Mouse (Mus musculus): ENCODE measurements at regions not wholly inside any gene's neighbourhood (a gene's known extent, or its start where the extent isn't known, plus 50 kb on each side); places are given as distances from the start of the nearest gene placed in this dataset.

GRCm38 (mm10) chr1:177568056-177568816, 126.1 kb downstream of the Zbtb18 start:
- Histone ChIP-seq H3K4me1 (ENCODE audit: insufficient read depth) (no peaks in the 10 kb centered on the region), H3K36me3 (ENCODE audit: insufficient read depth) (no peaks in the 10 kb centered on the region), H3K27ac (ENCODE audit: low read depth, low read length) (no peak overlapping the region), H3K9ac (no peak overlapping the region), H3K4me2 (ENCODE audit: low read depth) (no peak overlapping the region), H3K4me3 (ENCODE audit: low read depth, low read length) (no peak overlapping the region), H3K9me3 (ENCODE audit: low read length) (no peaks in the 10 kb centered on the region), H3K27me3 (ENCODE audit: insufficient read depth, low read length) (no peaks in the 10 kb centered on the region)
- DNase-seq, result no peak
- ATAC-seq, result no peak
- WGBS, result 81% methylated on average over 9 of the region's 9 CpGs
- TF ChIP-seq CTCF (IDR thresholded peaks at IDR 0.05; ENCODE audit: low read depth), result no peak

GRCm38 (mm10) chr1:177569572-177569971, 127.4 kb downstream of the Zbtb18 start:
- DNase-seq (no peak), ATAC-seq (no peak)
- no peaks in the 10 kb centered on the region for H3K27me3 ChIP-seq (ENCODE audit: insufficient read depth, low read length)
- H3K4me2 ChIP-seq (ENCODE audit: low read depth), result no peak overlapping the region
- TF ChIP-seq CTCF (IDR thresholded peaks at IDR 0.05; ENCODE audit: low read depth), result no peak
- no peaks in the 10 kb centered on the region for H3K9me3 ChIP-seq (ENCODE audit: low read length)
- 85% methylated on average over 6 of the region's 6 CpGs for WGBS
- H3K9ac ChIP-seq, result no peak overlapping the region
- no peak overlapping the region for H3K27ac ChIP-seq (ENCODE audit: low read depth, low read length)
- H3K4me1 ChIP-seq (ENCODE audit: insufficient read depth), result no peaks in the 10 kb centered on the region
- no peak overlapping the region for H3K4me3 ChIP-seq (ENCODE audit: low read depth, low read length)
- H3K36me3 ChIP-seq (ENCODE audit: insufficient read depth), result no peaks in the 10 kb centered on the region

- H3K9ac ChIP-seq, result no peak overlapping the region
Measured at GRCm38 (mm10) chr1:177573017-177573725, 131.0 kb downstream of the Zbtb18 start.

GRCm38 (mm10) chr1:177573781-177574180, 131.6 kb downstream of the Zbtb18 start:
- Histone ChIP-seq H3K9ac (no peak overlapping the region), H3K27ac (ENCODE audit: low read depth, low read length) (peak overlapping the region; percentile 62; the same call in 1 of the 2 replicates), H3K27me3 (ENCODE audit: insufficient read depth, low read length) (no peaks in the 10 kb centered on the region), H3K4me1 (ENCODE audit: insufficient read depth) (no peaks in the 10 kb centered on the region), H3K36me3 (ENCODE audit: insufficient read depth) (no peaks in the 10 kb centered on the region), H3K4me2 (ENCODE audit: low read depth) (no peak overlapping the region), H3K9me3 (ENCODE audit: low read length) (no peaks in the 10 kb centered on the region), H3K4me3 (ENCODE audit: low read depth, low read length) (no peak overlapping the region)
- peak; percentile 14; the same call in 1 of the 2 replicates for ATAC-seq
- no peak for DNase-seq
- 67% methylated on average over 4 of the region's 4 CpGs for WGBS
- TF ChIP-seq CTCF (IDR thresholded peaks at IDR 0.05; ENCODE audit: low read depth), result no peak

More at GRCm38 (mm10) chr1:177573017-177573725, 131.0 kb downstream of the Zbtb18 start:
- Histone ChIP-seq H3K4me3 (ENCODE audit: low read depth, low read length) (no peak overlapping the region), H3K36me3 (ENCODE audit: insufficient read depth) (no peaks in the 10 kb centered on the region), H3K4me1 (ENCODE audit: insufficient read depth) (no peaks in the 10 kb centered on the region), H3K4me2 (ENCODE audit: low read depth) (0 out of 2 replicates have a peak overlapping the region, but pooled peaks have one; percentile 8), H3K27me3 (ENCODE audit: insufficient read depth, low read length) (no peaks in the 10 kb centered on the region), H3K9me3 (ENCODE audit: low read length) (no peaks in the 10 kb centered on the region), H3K27ac (ENCODE audit: low read depth, low read length) (peak overlapping the region; percentile 82)
- ATAC-seq (peak; percentile 97), DNase-seq (peak; percentile 92)
- no peak for TF ChIP-seq CTCF (IDR thresholded peaks at IDR 0.05; ENCODE audit: low read depth)
- WGBS, result 56% methylated on average over 17 of the region's 17 CpGs

GRCm38 (mm10) chr1:177574312-177574711, 132.2 kb downstream of the Zbtb18 start:
- Histone ChIP-seq H3K9ac (no peak overlapping the region), H3K4me2 (ENCODE audit: low read depth) (no peak overlapping the region), H3K9me3 (ENCODE audit: low read length) (no peaks in the 10 kb centered on the region), H3K27ac (ENCODE audit: low read depth, low read length) (peak overlapping the region; percentile 62; the same call in 1 of the 2 replicates), H3K4me3 (ENCODE audit: low read depth, low read length) (no peak overlapping the region), H3K4me1 (ENCODE audit: insufficient read depth) (no peaks in the 10 kb centered on the region), H3K27me3 (ENCODE audit: insufficient read depth, low read length) (no peaks in the 10 kb centered on the region), H3K36me3 (ENCODE audit: insufficient read depth) (no peaks in the 10 kb centered on the region)
- 68% methylated on average over 7 of the region's 7 CpGs for WGBS
- no peak for TF ChIP-seq CTCF (IDR thresholded peaks at IDR 0.05; ENCODE audit: low read depth)
- ATAC-seq, result no peak
- DNase-seq, result no peak

- Histone ChIP-seq H3K36me3 (ENCODE audit: insufficient read depth) (no peaks in the 10 kb centered on the region), H3K9ac (no peak overlapping the region), H3K4me1 (ENCODE audit: insufficient read depth) (no peaks in the 10 kb centered on the region), H3K9me3 (ENCODE audit: low read length) (no peaks in the 10 kb centered on the region), H3K27me3 (ENCODE audit: insufficient read depth, low read length) (no peaks in the 10 kb centered on the region), H3K27ac (ENCODE audit: low read depth, low read length) (no peak overlapping the region), H3K4me3 (ENCODE audit: low read depth, low read length) (no peak overlapping the region), H3K4me2 (ENCODE audit: low read depth) (no peak overlapping the region)
- no peak for TF ChIP-seq CTCF (IDR thresholded peaks at IDR 0.05; ENCODE audit: low read depth)
- WGBS, result 80% methylated on average over 5 of the region's 5 CpGs
- no peak for DNase-seq
- ATAC-seq, result no peak
Measured at GRCm38 (mm10) chr1:177584302-177584886, 142.2 kb downstream of the Zbtb18 start.

- WGBS, result 84% methylated on average over 2 of the region's 2 CpGs
- H3K27ac ChIP-seq (ENCODE audit: low read depth, low read length), result no peak overlapping the region
- H3K36me3 ChIP-seq (ENCODE audit: insufficient read depth), result no peaks in the 10 kb centered on the region
- TF ChIP-seq CTCF (IDR thresholded peaks at IDR 0.05; ENCODE audit: low read depth), result no peak
- H3K4me3 ChIP-seq (ENCODE audit: low read depth, low read length), result no peak overlapping the region
- ATAC-seq, result no peak
- H3K9me3 ChIP-seq (ENCODE audit: low read length), result no peaks in the 10 kb centered on the region
- H3K4me2 ChIP-seq (ENCODE audit: low read depth), result no peak overlapping the region
- DNase-seq, result no peak
- no peaks in the 10 kb centered on the region for H3K4me1 ChIP-seq (ENCODE audit: insufficient read depth)
- H3K9ac ChIP-seq, result no peak overlapping the region
- no peaks in the 10 kb centered on the region for H3K27me3 ChIP-seq (ENCODE audit: insufficient read depth, low read length)
Measured at GRCm38 (mm10) chr1:177585320-177585719, 143.2 kb downstream of the Zbtb18 start.

Measured in forebrain, postnatal 0 days (tissue).